ENCODE assay signal across 14 mouse cellular contexts in genomic region chr10:117474351-117475085, GRCm38 (mm10).
"Had no signal": no experiment of that assay in that cellular context is flagged by ENCODE, and none has a peak within 500 bp of the region (broad histone marks: within the 10 kb centered on the region; RNA-seq: fewer than 3 reads in every experiment).

No protein-coding gene starts in this region.

- DNase-seq: cerebellum, adult 9-10 months; cerebellum, adult 9-11 months; cerebellum, postnatal 10 days; cerebellum, postnatal 14 days; cerebellum, postnatal 36 days; embryo, embryonic 11 days; forebrain, postnatal 0 days; gastrocnemius, adult 2 months; gastrocnemius, postnatal 10 days; gastrocnemius, postnatal 14 days; gastrocnemius, postnatal 25 days; gastrocnemius, postnatal 36 days; heart, adult 18-20 months; heart, adult 2 months had no signal
